Mouse (Mus musculus): ENCODE results near the gene Gm20661. TPM values are rescaled to one million over a fixed set of nuclear protein-coding genes. Genes with fewer than 3 reads are reported as not detected.

Gm20661 gene
- 4.5 and 5.0 TPM in 2 replicates for polyA plus RNA-seq (2015; fragmentation: Nextera tagmentation; extraction: Ambion mirVana)

DNA sequence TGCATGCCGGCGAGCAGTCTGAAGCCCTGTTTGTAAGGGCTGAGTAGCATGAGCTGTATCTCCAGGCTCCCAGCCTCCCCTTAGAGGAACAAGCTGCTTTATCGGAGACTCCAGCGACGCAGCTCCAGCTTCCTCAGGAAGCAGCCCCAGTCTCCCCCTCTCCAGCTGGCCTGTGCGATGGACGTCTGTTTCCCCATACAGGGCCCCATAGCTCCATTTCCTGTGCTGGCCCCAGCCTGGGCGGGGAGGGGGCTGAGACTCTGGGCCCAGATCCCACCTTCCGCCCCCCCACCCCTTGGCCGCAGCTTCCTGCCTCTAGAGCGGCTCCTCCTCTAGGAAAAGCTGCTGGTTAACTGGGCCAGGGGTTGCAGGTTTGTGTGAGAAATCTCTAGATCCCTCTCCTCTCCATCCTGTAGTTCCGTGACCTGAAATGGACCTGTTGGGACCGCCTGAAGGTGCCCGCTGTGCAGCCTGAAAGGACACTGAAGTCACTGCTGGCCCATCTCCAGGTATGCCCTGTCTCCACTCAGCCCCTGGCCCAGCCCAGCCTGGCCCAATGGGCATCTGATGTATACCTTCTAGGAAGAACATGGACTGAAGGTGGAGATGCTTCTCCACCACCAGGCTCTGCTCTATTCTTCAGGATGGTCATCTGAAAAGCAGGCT lies at the start of gene Gm20661:
Gene Gm20661 (plus strand): TSS at position 378 of the 666 bp plus-strand sequence.
- peak within 1 kb of the TSS; percentile 100 for H3K27ac ChIP-seq (ENCODE audit: low read length)
- H3K4me3 ChIP-seq (ENCODE audit: low read length): peak within 1 kb of the TSS; percentile 86
- peak; percentile 66 for ATAC-seq
- no peaks in the 10 kb centered on the region for H3K9me3 ChIP-seq (ENCODE audit: control insufficient read depth, low read length)
- H3K27me3 ChIP-seq (replicated peaks; ENCODE audit: control insufficient read depth, insufficient read depth, low read length): no peaks in the 10 kb centered on the region
- peak within 1 kb of the TSS; percentile 88 for H3K4me2 ChIP-seq (ENCODE audit: low read depth, low read length)
- H3K4me1 ChIP-seq (ENCODE audit: control insufficient read depth, insufficient read depth, low read length): peaks cover 31% of the 10 kb centered on the region
- H3K36me3 ChIP-seq (ENCODE audit: control insufficient read depth, insufficient read depth, low read length): no peaks in the 10 kb centered on the region
- H3K9ac ChIP-seq (ENCODE audit: low read depth, low read length): peak within 1 kb of the TSS; percentile 81
- 40% methylated on average over 13 of the region's 14 CpGs for WGBS

DNA sequence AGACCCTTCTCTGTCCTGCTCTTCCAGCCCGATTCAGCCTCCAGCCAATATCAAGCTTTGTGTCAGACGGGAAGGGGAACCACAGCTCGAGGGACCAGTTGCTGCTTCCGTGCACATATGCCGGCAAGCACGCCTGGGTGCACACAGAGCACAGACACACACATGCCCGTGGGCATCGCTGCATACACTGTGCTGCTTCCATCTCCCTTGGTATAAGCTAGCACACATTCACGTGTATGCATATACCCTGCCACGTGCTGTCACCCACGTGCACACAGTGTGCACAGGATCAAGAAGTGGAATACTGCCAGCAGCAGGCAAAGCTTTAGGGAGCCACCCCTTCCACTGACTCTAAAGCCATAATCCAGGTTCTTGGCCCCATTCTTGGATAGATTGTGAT lies 48.7 kb upstream of the Gm20661 start:
- Histone ChIP-seq H3K4me3 (ENCODE audit: low read length) (no peak overlapping the region), H3K27me3 (replicated peaks; ENCODE audit: control insufficient read depth, insufficient read depth, low read length) (peaks cover 16% of the 10 kb centered on the region), H3K9ac (ENCODE audit: low read depth, low read length) (no peak overlapping the region), H3K4me2 (ENCODE audit: low read depth, low read length) (no peak overlapping the region), H3K9me3 (ENCODE audit: control insufficient read depth, low read length) (no peaks in the 10 kb centered on the region), H3K4me1 (ENCODE audit: control insufficient read depth, insufficient read depth, low read length) (peaks cover 22% of the 10 kb centered on the region), H3K36me3 (ENCODE audit: control insufficient read depth, insufficient read depth, low read length) (no peaks in the 10 kb centered on the region), H3K27ac (ENCODE audit: low read length) (no peak overlapping the region)
- 85% methylated on average over 11 of the region's 11 CpGs for WGBS
- no peak for ATAC-seq

DNA sequence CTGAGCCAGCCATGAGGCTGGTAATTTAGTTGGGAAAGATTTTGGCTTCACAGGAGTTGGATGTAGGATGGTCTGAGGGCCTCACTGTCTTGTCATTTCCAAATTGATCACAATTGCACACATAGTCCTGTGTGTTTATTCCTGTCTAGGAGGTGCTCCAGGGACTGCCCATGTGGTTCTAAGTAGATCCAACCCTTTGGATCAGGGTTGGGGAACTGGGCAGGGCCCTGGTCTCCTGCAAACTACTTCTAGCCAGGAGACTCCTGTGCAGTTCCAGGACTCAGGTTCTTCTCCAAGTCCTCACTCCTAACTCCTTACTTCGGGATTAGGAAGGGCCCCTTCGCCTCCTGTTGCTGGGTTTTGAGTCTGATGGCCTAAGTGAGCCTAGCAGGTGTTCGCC lies 47.5 kb upstream of the Gm20661 start, which contains the start of gene Camkv:
Gene Camkv (plus strand): TSS at position 301 of the 400 bp plus-strand sequence.
- Histone ChIP-seq H3K4me1 (ENCODE audit: control insufficient read depth, insufficient read depth, low read length) (peaks cover 22% of the 10 kb centered on the region), H3K4me2 (ENCODE audit: low read depth, low read length) (peak within 1 kb of the TSS; percentile 94), H3K4me3 (ENCODE audit: low read length) (peak within 1 kb of the TSS; percentile 53), H3K27me3 (replicated peaks; ENCODE audit: control insufficient read depth, insufficient read depth, low read length) (peaks cover 16% of the 10 kb centered on the region), H3K9ac (ENCODE audit: low read depth, low read length) (peak within 1 kb of the TSS; percentile 66), H3K27ac (ENCODE audit: low read length) (no peak within 1 kb of the TSS), H3K36me3 (ENCODE audit: control insufficient read depth, insufficient read depth, low read length) (no peaks in the 10 kb centered on the region), H3K9me3 (ENCODE audit: control insufficient read depth, low read length) (no peaks in the 10 kb centered on the region)
- 13% methylated on average over 3 of the region's 3 CpGs for WGBS
- ATAC-seq: no peak

DNA sequence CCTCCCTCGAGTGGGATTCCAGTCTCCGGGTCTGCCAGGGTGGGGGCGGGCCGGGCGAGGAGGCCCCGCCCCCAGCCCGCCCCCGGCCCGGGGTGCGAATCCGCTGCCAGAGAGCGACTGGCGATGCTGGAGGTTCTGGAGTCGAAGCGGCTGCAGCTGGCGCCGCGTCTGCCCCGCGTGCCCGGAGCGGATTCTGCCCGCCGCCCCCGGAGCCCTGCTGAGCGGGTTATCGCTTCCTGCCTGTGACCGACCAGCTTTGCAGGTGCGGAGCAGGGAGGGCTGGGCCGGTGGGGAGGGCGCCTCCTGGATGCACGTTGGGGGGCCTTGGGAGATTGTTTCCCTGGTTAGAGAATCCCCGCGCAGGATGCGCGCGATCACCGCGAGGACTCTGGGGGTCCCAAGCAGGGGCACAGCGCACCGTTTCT lies 47.1 kb upstream of the Gm20661 start:
- 0 out of 2 replicates have a peak, but pooled peaks have one; percentile 29 for ATAC-seq
- Histone ChIP-seq H3K9ac (ENCODE audit: low read depth, low read length) (peak overlapping the region; percentile 66), H3K4me3 (ENCODE audit: low read length) (peak overlapping the region; percentile 53), H3K4me2 (ENCODE audit: low read depth, low read length) (peak overlapping the region; percentile 94), H3K27me3 (replicated peaks; ENCODE audit: control insufficient read depth, insufficient read depth, low read length) (peaks cover 16% of the 10 kb centered on the region), H3K36me3 (ENCODE audit: control insufficient read depth, insufficient read depth, low read length) (no peaks in the 10 kb centered on the region), H3K4me1 (ENCODE audit: control insufficient read depth, insufficient read depth, low read length) (peaks cover 19% of the 10 kb centered on the region), H3K27ac (ENCODE audit: low read length) (no peak overlapping the region), H3K9me3 (ENCODE audit: control insufficient read depth, low read length) (no peaks in the 10 kb centered on the region)
- WGBS: 1% methylated on average over 40 of the region's 41 CpGs

DNA sequence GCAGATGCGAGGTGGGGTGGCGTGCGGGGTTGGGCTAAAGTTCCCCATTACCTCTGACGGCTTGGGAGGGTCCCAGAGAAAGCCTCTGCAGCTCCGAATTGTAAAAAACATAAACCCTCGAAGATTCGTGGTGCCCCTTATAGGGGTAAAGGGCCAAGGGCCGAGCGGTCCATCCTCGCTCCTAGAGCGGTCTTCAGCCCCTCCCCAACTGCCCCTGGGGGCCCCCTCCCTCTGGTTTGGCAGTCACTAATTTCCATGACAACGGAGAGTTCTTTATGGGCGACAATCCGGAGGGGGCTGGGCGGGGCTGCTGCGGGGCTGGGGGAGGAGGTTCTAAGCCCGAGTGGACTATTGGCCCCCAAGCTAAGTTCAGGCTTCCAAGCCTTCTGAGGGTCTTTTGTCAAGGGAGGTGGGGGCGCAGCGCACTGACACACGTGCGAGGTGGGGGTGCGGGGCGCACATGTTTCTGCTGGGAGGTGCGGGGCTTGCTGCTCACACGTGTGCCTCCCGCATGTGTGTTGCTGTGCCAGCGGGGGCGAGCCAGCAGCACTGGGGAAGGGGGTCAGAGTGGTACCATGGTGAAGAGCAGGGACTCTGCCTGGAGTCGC lies 46.5 kb upstream of the Gm20661 start:
- WGBS: 4% methylated on average over 29 of the region's 29 CpGs
- H3K4me3 ChIP-seq (ENCODE audit: low read length): peak overlapping the region; percentile 53
- peaks cover 16% of the 10 kb centered on the region for H3K27me3 ChIP-seq (replicated peaks; ENCODE audit: control insufficient read depth, insufficient read depth, low read length)
- ATAC-seq: 0 out of 2 replicates have a peak, but pooled peaks have one; percentile 21
- peak overlapping the region; percentile 66 for H3K9ac ChIP-seq (ENCODE audit: low read depth, low read length)
- peaks cover 14% of the 10 kb centered on the region for H3K4me1 ChIP-seq (ENCODE audit: control insufficient read depth, insufficient read depth, low read length)
- H3K9me3 ChIP-seq (ENCODE audit: control insufficient read depth, low read length): no peaks in the 10 kb centered on the region
- peak overlapping the region; percentile 94 for H3K4me2 ChIP-seq (ENCODE audit: low read depth, low read length)
- H3K27ac ChIP-seq (ENCODE audit: low read length): no peak overlapping the region
- no peaks in the 10 kb centered on the region for H3K36me3 ChIP-seq (ENCODE audit: control insufficient read depth, insufficient read depth, low read length)

DNA sequence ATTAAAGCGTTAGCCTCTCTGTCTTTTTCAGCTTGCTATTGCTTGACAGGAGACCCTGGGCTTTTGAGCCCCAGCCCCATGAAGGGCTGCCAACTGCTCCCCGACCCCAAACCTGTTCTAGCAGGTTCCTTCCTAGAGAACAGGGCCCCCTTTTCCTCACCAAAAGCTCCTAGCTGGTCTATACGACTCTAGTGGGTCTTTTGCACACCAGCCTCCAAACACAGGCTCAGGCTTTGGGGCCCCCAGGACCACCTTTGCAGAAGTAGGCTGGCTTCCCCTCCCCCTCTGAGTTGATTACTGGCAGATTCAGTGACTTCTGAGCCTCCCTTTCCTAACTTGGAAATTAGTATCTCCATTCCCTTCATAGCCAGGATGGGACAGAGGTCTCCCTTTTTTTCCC lies 46.0 kb upstream of the Gm20661 start:
- ATAC-seq: no peak
- Histone ChIP-seq H3K27me3 (replicated peaks; ENCODE audit: control insufficient read depth, insufficient read depth, low read length) (peaks cover 16% of the 10 kb centered on the region), H3K4me2 (ENCODE audit: low read depth, low read length) (no peak overlapping the region), H3K36me3 (ENCODE audit: control insufficient read depth, insufficient read depth, low read length) (no peaks in the 10 kb centered on the region), H3K9ac (ENCODE audit: low read depth, low read length) (no peak overlapping the region), H3K4me3 (ENCODE audit: low read length) (no peak overlapping the region), H3K9me3 (ENCODE audit: control insufficient read depth, low read length) (no peaks in the 10 kb centered on the region), H3K4me1 (ENCODE audit: control insufficient read depth, insufficient read depth, low read length) (peaks cover 11% of the 10 kb centered on the region), H3K27ac (ENCODE audit: low read length) (no peak overlapping the region)
- WGBS: 30% methylated on average over 3 of the region's 3 CpGs

DNA sequence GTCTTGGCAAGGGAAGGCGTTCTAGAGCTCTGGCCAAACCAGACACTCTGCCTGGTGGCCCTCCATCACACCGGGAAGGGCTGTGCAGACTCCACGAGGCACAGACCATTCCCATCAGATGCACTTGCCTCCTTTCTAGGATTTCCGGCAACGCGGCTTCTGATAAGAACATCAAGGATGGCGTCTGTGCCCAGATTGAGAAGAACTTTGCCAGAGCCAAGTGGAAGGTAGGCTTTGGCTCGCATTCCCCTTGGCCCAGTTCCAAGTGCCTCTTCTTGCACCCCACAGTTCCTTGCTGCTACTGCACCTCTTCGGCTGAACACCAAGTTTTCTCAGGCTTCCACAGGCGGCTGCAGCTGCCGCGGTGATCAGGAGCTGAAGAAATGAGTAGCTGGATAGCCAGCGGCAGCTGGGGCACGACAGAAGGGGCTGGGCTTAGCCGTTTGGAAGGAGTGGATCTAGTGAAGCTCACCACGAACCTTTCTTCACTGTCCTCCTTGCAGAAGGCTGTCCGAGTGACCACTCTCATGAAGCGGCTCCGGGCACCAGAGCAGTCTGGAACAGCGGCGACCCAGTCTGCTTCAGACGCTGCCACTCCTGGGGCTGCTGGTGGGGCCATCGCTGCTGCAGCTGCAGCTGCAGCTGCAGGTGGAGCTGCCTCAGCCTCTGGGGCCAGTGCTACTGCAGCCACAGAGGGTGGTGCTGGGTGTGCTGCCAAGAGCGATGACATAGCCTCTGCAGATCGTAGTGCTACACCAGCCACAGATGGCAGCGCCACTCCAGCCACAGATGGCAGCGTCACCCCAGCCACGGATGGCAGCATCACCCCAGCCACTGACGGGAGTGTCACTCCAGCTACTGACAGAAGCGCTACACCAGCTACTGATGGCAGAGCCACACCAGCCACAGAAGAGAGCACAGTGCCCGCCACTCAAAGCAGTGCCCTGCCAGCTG lies 35.3 kb upstream of the Gm20661 start:
- Histone ChIP-seq H3K9ac (ENCODE audit: low read depth, low read length) (0 out of 2 replicates have a peak overlapping the region, but pooled peaks have one; percentile 6), H3K27me3 (replicated peaks; ENCODE audit: control insufficient read depth, insufficient read depth, low read length) (no peaks in the 10 kb centered on the region), H3K27ac (ENCODE audit: low read length) (no peak overlapping the region), H3K4me3 (ENCODE audit: low read length) (no peak overlapping the region), H3K4me1 (ENCODE audit: control insufficient read depth, insufficient read depth, low read length) (peaks cover 6% of the 10 kb centered on the region), H3K4me2 (ENCODE audit: low read depth, low read length) (no peak overlapping the region), H3K9me3 (ENCODE audit: control insufficient read depth, low read length) (no peaks in the 10 kb centered on the region), H3K36me3 (ENCODE audit: control insufficient read depth, insufficient read depth, low read length) (no peaks in the 10 kb centered on the region)
- ATAC-seq: no peak
- 88% methylated on average over 31 of the region's 31 CpGs for WGBS

DNA sequence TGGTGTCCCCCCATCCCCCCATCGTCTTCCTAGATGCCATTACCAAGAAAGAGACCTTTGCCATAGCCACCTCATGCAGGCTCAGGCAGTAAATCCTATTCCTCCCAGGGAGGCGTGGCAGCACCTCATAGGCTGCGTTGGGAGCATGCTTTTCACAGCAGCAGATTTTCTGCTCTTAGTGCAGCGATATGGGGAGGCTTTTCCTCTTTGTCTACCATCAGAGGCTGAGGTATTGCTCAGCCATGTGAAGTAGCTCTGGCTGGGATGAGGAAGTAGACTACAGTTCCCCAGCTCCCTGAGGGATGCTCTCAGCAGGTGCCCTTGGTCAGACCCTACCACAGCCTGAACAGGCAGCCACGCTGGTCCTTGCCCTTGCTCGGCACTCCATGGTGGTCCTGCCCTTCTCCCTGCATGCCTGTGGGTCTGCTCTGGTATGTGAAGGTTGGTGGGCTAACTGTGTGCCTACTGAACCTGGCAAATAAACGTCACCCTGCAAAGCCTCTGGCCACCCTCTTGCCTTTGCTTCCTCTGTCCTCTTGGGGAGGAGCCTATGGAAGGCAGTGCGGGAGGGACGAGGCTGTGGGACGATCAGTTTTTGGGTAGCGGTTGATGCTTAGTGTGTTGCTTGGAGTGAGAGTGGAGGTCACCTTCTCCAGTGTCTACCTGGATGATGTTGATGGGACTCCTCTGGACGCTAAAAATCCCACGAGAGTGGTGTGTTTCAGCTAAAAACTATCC lies 33.5 kb upstream of the Gm20661 start:
- Histone ChIP-seq H3K4me1 (ENCODE audit: control insufficient read depth, insufficient read depth, low read length) (peaks cover 6% of the 10 kb centered on the region), H3K9me3 (ENCODE audit: control insufficient read depth, low read length) (no peaks in the 10 kb centered on the region), H3K9ac (ENCODE audit: low read depth, low read length) (no peak overlapping the region), H3K27me3 (replicated peaks; ENCODE audit: control insufficient read depth, insufficient read depth, low read length) (no peaks in the 10 kb centered on the region), H3K36me3 (ENCODE audit: control insufficient read depth, insufficient read depth, low read length) (no peaks in the 10 kb centered on the region), H3K4me3 (ENCODE audit: low read length) (no peak overlapping the region), H3K4me2 (ENCODE audit: low read depth, low read length) (no peak overlapping the region), H3K27ac (ENCODE audit: low read length) (no peak overlapping the region)
- 83% methylated on average over 13 of the region's 13 CpGs for WGBS
- no peak for ATAC-seq

Data from intestine, embryonic 16.5 days (tissue).